Mouse (Mus musculus) megakaryocyte, embryonic 14.5 days (primary cell): ENCODE measurements around the gene Morn1.

Source experiments
- FLI1 ChIP-seq: IDR thresholded peaks from 2 replicates; pipeline ENCODE4 v1.6.1; 2012; ENCODE audit warnings: low read length, inconsistent platforms, mixed read lengths
- GATA1 ChIP-seq: IDR thresholded peaks from 3 replicates; pipeline ENCODE4 v1.6.1; 2012; ENCODE audit warnings: mixed read lengths, low read length, inconsistent platforms, borderline replicate concordance

DNA sequence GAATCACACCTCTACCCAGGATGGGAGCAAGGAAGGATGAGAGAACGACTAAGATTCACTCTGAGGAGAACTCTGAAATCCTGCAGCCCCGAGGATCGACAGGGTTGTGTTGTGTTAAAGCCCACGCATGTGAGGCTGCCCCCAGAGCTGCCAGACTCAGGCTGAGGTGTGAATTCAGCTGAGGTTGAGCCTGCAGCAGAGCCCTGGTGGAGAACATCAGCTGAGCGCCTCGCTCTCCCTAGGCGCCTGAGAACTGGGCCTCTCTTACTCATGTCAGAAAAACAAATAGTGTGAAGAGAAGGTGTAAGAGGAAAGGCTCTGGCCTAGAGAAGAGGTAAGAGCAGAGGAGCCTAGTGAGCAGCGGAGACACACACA, 72.2 kb downstream of the Morn1 start:
- TF ChIP-seq GATA1 (no peak), FLI1 (no peak)
